Mouse (Mus musculus) liver, embryonic 14.5 days (tissue): Measurements from ENCODE around the gene Mef2a. TPM values are rescaled to one million over a fixed set of nuclear protein-coding genes. Genes with fewer than 3 reads are reported as not detected.

Experiments used
- ATAC-seq: fragments of 200-750 bp; cut with Nextera tagmentation; 2 replicates; pipeline ENCODE4 v1.8.0; 2017; ENCODE audit warnings: moderate number of reproducible peaks, mild to moderate bottlenecking, moderate library complexity; ENCODE audit not compliant: insufficient read depth
- DNase-seq, 3 experiments: peaks; one replicate each; pipeline ENCODE4 v3.0.0-alpha.2; 2012 to 2013; ENCODE audit warnings: low read depth in 3 of 3, low spot score in 3 of 3
- H3K27ac ChIP-seq: fragments of 300-500 bp; sonication (generic); 2 replicates; pipeline ENCODE4 v1.5.1; 2014; ENCODE audit warnings: moderate library complexity, mild to moderate bottlenecking, control low read depth, inconsistent platforms
- H3K27me3 ChIP-seq: fragments of 300-500 bp; sonication (generic); 2 replicates; pipeline ENCODE4 v1.6.1; 2014; ENCODE audit warnings: mild to moderate bottlenecking, low read length, moderate library complexity; ENCODE audit not compliant: control insufficient read depth, insufficient read depth
- H3K36me3 ChIP-seq: fragments of 300-500 bp; sonication (generic); replicated peaks from 2 replicates; pipeline ENCODE4 v1.6.1; 2014; ENCODE audit warnings: low read depth; ENCODE audit not compliant: control insufficient read depth, insufficient read depth
- H3K4me1 ChIP-seq, 2 experiments: fragments of 200-500 bp in 1 of 2; fragments of 300-500 bp in 1 of 2; sonication (generic) in 1 of 2; replicated peaks; 2 replicates each; pipeline ENCODE4 v1.6.1; 2012 to 2014; ENCODE audit warnings: antibody characterized with exemption in 1 of 2, inconsistent platforms in 1 of 2, low read length in 1 of 2; ENCODE audit not compliant: control insufficient read depth in 2 of 2, insufficient read depth in 2 of 2
- H3K4me2 ChIP-seq: fragments of 300-500 bp; sonication (generic); 2 replicates; pipeline ENCODE4 v1.6.1; 2014; ENCODE audit warnings: low read depth, mild to moderate bottlenecking, control low read depth, moderate library complexity
- H3K4me3 ChIP-seq, 2 experiments: fragments of 200-500 bp in 1 of 2; fragments of 300-500 bp in 1 of 2; sonication (generic) in 1 of 2; 2 replicates each; pipeline ENCODE4 v1.5.1; 2012 to 2014; ENCODE audit warnings: low read depth in 2 of 2, low read length in 2 of 2, mild to moderate bottlenecking in 2 of 2, control low read depth in 1 of 2, inconsistent platforms in 1 of 2, moderate library complexity in 1 of 2; ENCODE audit not compliant: insufficient read depth in 1 of 2
- H3K9ac ChIP-seq: fragments of 300-500 bp; sonication (generic); replicated peaks from 2 replicates; pipeline ENCODE4 v1.6.1; 2014; ENCODE audit warnings: mild to moderate bottlenecking, control low read depth, moderate library complexity
- H3K9me3 ChIP-seq: fragments of 300-500 bp; sonication (generic); 2 replicates; pipeline ENCODE4 v1.6.1; 2016; ENCODE audit warnings: low read length, mixed read lengths; ENCODE audit not compliant: control insufficient read depth
- CTCF ChIP-seq: IDR thresholded peaks from 2 replicates; pipeline ENCODE4 v1.5.1; 2016; ENCODE audit warnings: antibody characterized with exemption, low read depth, control low read depth
- EP300 ChIP-seq: IDR thresholded peaks from 2 replicates; pipeline ENCODE4 v1.6.1; 2016; ENCODE audit warnings: antibody characterized with exemption, low read depth
- WGBS: fragments of 180-500 bp; shearing (Covaris S2); extraction: QIAGEN DNeasy Blood & Tissue Kit; methylation state at CpG from one replicate; pipeline ENCODE4 v1.1.7; 2014; ENCODE audit not compliant: insufficient replicate concordance; 5-methylcytosine and 5-hydroxymethylcytosine counted together
- polyA plus RNA-seq, 2 experiments: library from polyadenylated mRNA; depleted of rRNA in 1 of 2; stranded (reverse) in 1 of 2; unstranded in 1 of 2; fragments of >200 nt; fragmentation: Nextera tagmentation in 1 of 2; extraction: Ambion mirVana in 1 of 2; gene quantifications; 2 replicates each; pipeline versions ENCODE4 v1.2.1 to v1.2.3; 2012 to 2014

The Mef2a gene
- polyA plus RNA-seq, 2 experiments: 5.2 to 8.6 TPM

GRCm38 (mm10) chr7:67402353-67402752 is 29.7 kb upstream of the Mef2a start:
- Histone ChIP-seq H3K4me2 (no peak overlapping the region), H3K27ac (no peak overlapping the region), H3K27me3 (no peaks in the 10 kb centered on the region), H3K9me3 (no peaks in the 10 kb centered on the region), H3K4me3 (no peak overlapping the region), H3K9ac (no peak overlapping the region), H3K4me1 (no peaks in the 10 kb centered on the region), H3K36me3 (no peaks in the 10 kb centered on the region)
- WGBS: 57% methylated on average over 7 of the region's 7 CpGs
- ATAC-seq: no peak
- TF ChIP-seq EP300 (no peak), CTCF (no peak)
- no peak for DNase-seq

GRCm38 (mm10) chr7:67401379-67401778 is 28.7 kb upstream of the Mef2a start:
- Histone ChIP-seq H3K36me3 (no peaks in the 10 kb centered on the region), H3K27ac (no peak overlapping the region), H3K27me3 (no peaks in the 10 kb centered on the region), H3K4me2 (no peak overlapping the region), H3K4me3 (no peak overlapping the region), H3K4me1 (no peaks in the 10 kb centered on the region), H3K9ac (no peak overlapping the region), H3K9me3 (no peaks in the 10 kb centered on the region)
- WGBS: 56% methylated on average over 5 of the region's 5 CpGs
- TF ChIP-seq EP300 (no peak), CTCF (no peak)
- DNase-seq: no peak
- no peak for ATAC-seq

- no peaks in the 10 kb centered on the region for H3K9me3 ChIP-seq
- no peak overlapping the region for H3K4me3 ChIP-seq
- no peaks in the 10 kb centered on the region for H3K27me3 ChIP-seq
- no peaks in the 10 kb centered on the region for H3K4me1 ChIP-seq
- H3K9ac ChIP-seq: no peak overlapping the region
- DNase-seq (no peak), ATAC-seq (no peak)
- no peak overlapping the region for H3K27ac ChIP-seq
- H3K4me2 ChIP-seq: no peak overlapping the region
- no peaks in the 10 kb centered on the region for H3K36me3 ChIP-seq
- WGBS: 56% methylated on average over 5 of the region's 5 CpGs
- no peak for TF ChIP-seq EP300
- no peak for TF ChIP-seq CTCF
These were observed 18.1 kb upstream of the Mef2a start for GRCm38 (mm10) chr7:67390760-67391159.

- Histone ChIP-seq H3K36me3 (no peaks in the 10 kb centered on the region), H3K9ac (no peak overlapping the region), H3K4me3 (no peak overlapping the region), H3K27ac (no peak overlapping the region), H3K4me1 (no peaks in the 10 kb centered on the region), H3K9me3 (no peaks in the 10 kb centered on the region), H3K27me3 (no peaks in the 10 kb centered on the region), H3K4me2 (no peak overlapping the region)
- no peak for TF ChIP-seq EP300
- no peak for TF ChIP-seq CTCF
- no peak for DNase-seq
- 71% methylated on average over 7 of the region's 7 CpGs for WGBS
- ATAC-seq: no peak
These were observed 17.4 kb upstream of the Mef2a start for GRCm38 (mm10) chr7:67390095-67390494.

GRCm38 (mm10) chr7:67384942-67385872 is 12.5 kb upstream of the Mef2a start:
- Histone ChIP-seq H3K27ac (no peak overlapping the region), H3K4me2 (no peak overlapping the region), H3K4me3 (no peak overlapping the region), H3K4me1 (no peaks in the 10 kb centered on the region), H3K9me3 (no peaks in the 10 kb centered on the region), H3K9ac (no peak overlapping the region), H3K36me3 (no peaks in the 10 kb centered on the region), H3K27me3 (no peaks in the 10 kb centered on the region)
- TF ChIP-seq EP300 (no peak), CTCF (no peak)
- no peak for ATAC-seq
- DNase-seq: no peak
- WGBS: 71% methylated on average over 6 of the region's 6 CpGs
